Mouse (Mus musculus): Measurements from ENCODE around the gene Tssk6.

DNA sequence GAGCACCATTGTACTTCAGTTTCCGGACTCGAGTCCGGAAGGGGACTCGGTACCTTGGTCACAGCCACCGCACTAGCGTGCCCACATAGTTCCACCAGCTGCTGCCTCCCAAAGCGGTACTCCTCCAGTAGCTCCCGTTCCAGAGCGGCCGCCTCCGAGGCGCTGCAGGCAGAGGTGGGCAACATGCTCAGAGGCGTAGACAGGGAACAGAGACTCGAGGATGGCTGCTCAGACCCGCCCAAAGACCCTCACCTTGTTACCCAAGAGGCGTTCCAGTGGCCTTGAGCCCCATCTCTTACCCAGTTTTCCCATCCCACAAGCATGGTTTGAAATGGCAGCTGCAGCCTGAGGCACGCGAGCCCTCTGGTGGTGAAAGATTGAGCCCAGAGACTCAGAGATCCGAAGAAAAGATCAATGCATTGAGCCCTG, 11.2 kb upstream of the Tssk6 start:
- TF ChIP-seq CTCF (IDR thresholded peaks at IDR 0.05; ENCODE audit: extremely low read depth, insufficient read depth, insufficient read length, insufficient replicate concordance) (peak; percentile 53; the same call in 1 of the 2 replicates), POLR2A (IDR thresholded peaks at IDR 0.05; ENCODE audit: low read depth, low read length) (no peak)

Data from spleen, adult 2 months (tissue).